Mouse (Mus musculus) kidney, adult 9 months (tissue): ENCODE data around the gene Cmss1.

Source experiments
- DNase-seq: peaks from one replicate; pipeline ENCODE4 v3.0.0; 2022

Gene Cmss1

GRCm38 (mm10) chr16:57280221-57281217 lies 326.1 kb downstream of the Cmss1 start:
- no peak for DNase-seq

GRCm38 (mm10) chr16:57278976-57279626 lies 327.6 kb downstream of the Cmss1 start:
- no peak for DNase-seq

- no peak for DNase-seq
Measured at GRCm38 (mm10) chr16:57269751-57270150, 336.9 kb downstream of the Cmss1 start.

GRCm38 (mm10) chr16:57268058-57268841 lies 338.4 kb downstream of the Cmss1 start:
- DNase-seq, result no peak

GRCm38 (mm10) chr16:57267068-57267467 lies 339.6 kb downstream of the Cmss1 start:
- peak; percentile 14 for DNase-seq

GRCm38 (mm10) chr16:57260152-57260551 lies 346.5 kb downstream of the Cmss1 start:
- DNase-seq, result no peak

- DNase-seq, result no peak
Measured at GRCm38 (mm10) chr16:57259356-57260083, 347.1 kb downstream of the Cmss1 start.
